Mouse (Mus musculus): ENCODE data around the gene Serpinb7. TPM values are rescaled to one million over a fixed set of nuclear protein-coding genes. Genes with fewer than 3 reads are reported as not detected.

Gene Serpinb7
- total RNA-seq (2021): under 1 TPM in 1 of 2 experiments, not detected in 1; 0.13 TPM
- long read RNA-seq, experiment 1: 0 reads
- long read RNA-seq, experiment 2: 0 reads

DNA sequence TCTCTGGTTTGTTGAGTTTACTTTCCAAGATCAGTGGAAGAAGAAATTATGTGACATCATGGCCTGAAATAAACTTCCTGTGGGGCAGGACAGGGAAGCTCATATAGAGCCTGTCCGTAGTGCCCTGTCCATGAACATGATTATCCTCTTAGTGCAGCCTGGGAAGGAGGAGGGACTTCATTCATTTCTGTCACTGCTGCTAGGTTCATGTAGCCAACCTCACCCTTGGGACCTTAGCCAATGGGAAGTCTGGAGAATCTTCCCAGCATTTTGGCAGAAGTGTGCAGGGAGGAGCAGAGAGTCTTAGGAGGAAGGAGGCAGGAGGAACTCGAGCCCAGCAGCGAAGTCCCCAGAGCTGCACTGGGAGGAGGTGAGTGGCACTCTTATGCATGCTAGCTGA is at the start of gene Serpinb7:
Serpinb7 (plus strand) TSS at position 301 of the 400 bp plus-strand sequence.
- DNase-seq: no peak
- TF ChIP-seq CTCF (IDR thresholded peaks at IDR 0.05): no peak

DNA sequence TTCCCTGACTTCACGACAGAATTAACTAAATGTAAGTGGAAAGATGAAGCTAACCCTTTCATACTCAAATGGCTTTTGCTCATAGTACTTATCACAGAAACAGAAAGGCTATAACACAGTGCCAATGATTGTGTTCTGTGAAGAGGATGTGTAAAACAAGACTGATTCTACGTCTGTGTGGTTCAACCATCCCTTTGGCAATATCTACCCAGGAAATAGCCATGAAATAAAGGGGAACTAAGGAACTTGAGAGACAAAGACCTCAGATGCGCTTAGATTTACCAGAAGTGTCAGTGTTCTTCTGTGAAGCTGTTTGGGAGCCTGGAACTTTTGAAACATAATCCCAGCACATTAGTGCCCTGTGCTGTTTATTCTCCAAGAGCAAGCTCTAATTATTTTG is 49.1 kb upstream of the Serpinb7 start:
- H3K27ac ChIP-seq: no peak overlapping the region
- no peak for TF ChIP-seq CTCF (IDR thresholded peaks at IDR 0.05)
- intact Hi-C loops (cut with DNase I): no loop called here
- H3K4me3 ChIP-seq: no peak overlapping the region
- DNase-seq: no peak

More for the DNA sequence above, at the start of gene Serpinb7:
- intact Hi-C loops (cut with DNase I): no loop called here
- Histone ChIP-seq H3K27ac (no peak within 1 kb of the TSS), H3K4me3 (no peak within 1 kb of the TSS)

- Histone ChIP-seq H3K27ac (no peak overlapping the region), H3K4me3 (no peak overlapping the region)
- intact Hi-C loops (cut with DNase I): no loop called here
- DNase-seq: no peak
- no peak for TF ChIP-seq CTCF (IDR thresholded peaks at IDR 0.05)
Measured at GRCm38 (mm10) chr1:107351115-107351514, 48.3 kb upstream of the Serpinb7 start.

DNA sequence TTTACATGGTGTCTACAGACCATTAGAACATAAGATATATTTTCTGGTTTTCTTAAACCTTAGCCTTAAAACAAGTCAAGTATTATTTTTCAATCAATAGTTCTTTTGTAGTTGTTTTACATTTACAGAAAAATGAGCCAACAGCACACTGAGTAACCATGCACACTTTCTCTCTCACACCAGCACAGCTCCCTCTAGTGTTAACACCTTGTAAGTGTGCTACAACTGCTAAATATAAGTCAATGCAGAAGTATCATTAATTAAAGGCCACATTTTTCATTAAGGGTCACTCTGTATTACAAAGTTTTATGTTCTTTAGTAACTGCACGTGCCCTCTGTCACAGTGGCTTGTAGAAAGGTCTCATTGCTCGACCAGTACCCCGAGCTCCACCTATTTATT is 46.4 kb upstream of the Serpinb7 start:
- intact Hi-C loops (cut with DNase I): no loop called here
- no peak overlapping the region for H3K27ac ChIP-seq
- no peak for DNase-seq
- TF ChIP-seq CTCF (IDR thresholded peaks at IDR 0.05): peak; percentile 32; the same call in 1 of the 2 replicates
- no peak overlapping the region for H3K4me3 ChIP-seq

DNA sequence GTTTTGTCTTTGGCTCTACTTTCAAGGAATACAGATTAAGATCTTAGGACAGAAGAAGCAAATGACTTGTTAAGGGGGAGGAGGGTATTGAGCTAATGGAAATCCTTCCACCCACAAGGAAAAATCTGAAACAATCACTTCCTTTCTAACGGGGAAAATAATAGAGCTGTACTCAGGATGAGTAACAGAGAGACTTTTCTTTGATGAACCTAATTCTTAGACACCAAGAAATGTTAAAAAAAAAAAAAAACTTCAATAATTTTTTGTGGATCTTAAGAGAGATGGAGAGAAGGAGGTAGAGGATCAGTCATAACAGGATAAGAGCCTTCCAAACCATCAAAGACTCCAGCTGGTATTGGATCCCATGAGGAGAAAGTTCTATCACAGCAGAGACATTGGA is 38.6 kb upstream of the Serpinb7 start, which contains the start of gene Serpinb11:
Serpinb11 (plus strand) TSS at position 301 of the 400 bp plus-strand sequence.
- TF ChIP-seq CTCF (IDR thresholded peaks at IDR 0.05): no peak

DNA sequence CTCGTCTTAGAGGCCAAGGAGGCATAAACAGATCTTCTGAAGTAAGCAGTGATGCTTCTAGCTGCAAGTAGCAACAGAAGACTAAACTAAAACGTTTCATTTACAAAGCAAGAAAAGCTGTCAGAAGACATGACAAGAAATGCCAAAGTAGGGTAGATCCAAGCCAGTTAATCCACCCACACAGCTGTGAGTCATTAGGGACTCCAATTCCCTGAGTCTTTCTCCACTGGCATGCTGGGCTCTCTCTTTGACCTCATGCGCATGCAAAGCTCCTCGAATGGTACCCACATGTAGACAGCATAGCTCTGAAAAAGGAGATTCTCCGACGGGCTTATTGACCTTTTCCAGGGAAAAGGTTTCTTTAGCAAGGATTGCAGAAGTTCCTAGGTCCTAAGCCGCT is 33.5 kb upstream of the Serpinb7 start:
- Histone ChIP-seq H3K4me3 (no peak overlapping the region), H3K27ac (no peak overlapping the region)
- TF ChIP-seq CTCF (IDR thresholded peaks at IDR 0.05): no peak
- intact Hi-C loops (cut with DNase I): no loop called here
- no peak for DNase-seq

More for the DNA sequence above, 38.6 kb upstream of the Serpinb7 start, which contains the start of gene Serpinb11:
- intact Hi-C loops (cut with DNase I): no loop called here
- no peak within 1 kb of the TSS for H3K4me3 ChIP-seq
- no peak within 1 kb of the TSS for H3K27ac ChIP-seq
- DNase-seq: no peak

DNA sequence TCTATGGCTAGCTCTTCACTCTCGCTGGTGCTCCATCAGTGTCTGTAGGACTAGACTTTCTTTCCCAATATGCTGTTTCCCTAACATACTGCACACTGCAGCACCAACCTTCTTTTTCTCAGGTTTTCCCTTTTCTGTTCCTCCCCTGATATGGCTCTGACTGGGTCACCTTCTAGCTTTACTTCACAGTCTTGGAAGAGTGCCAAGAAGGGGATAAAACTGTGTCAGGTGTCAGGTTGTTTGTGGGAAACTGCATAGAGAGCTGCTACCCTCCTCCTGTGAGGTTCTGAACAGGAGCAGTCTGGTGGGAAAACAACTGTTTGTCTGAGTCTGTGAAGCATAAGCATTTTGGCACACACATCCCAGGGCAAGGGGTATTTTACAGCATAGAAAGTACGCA is 30.5 kb upstream of the Serpinb7 start:
- no peak for DNase-seq
- TF ChIP-seq CTCF (IDR thresholded peaks at IDR 0.05): no peak
- intact Hi-C loops (cut with DNase I): no loop called here
- no peak overlapping the region for H3K4me3 ChIP-seq
- no peak overlapping the region for H3K27ac ChIP-seq

DNA sequence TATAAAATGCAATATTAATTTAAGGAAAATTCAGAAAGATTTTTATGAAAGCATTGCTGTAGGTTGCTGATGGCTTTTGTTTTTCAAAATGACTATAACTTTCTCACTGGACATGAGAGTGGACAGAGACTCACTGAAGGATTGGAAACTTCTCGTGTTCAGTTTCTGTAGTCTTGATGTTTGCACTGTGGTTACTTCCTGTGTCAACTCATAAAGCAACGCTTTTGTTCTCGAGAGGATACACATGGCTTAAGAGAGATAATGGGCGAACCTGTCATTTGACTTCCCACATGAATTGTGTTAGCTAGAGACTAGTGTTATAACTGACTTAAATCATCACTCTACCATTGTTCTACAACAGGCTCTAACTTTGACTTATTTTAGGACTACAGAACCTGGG is 22.5 kb upstream of the Serpinb7 start:
- Histone ChIP-seq H3K27ac (no peak overlapping the region), H3K4me3 (no peak overlapping the region)
- no peak for TF ChIP-seq CTCF (IDR thresholded peaks at IDR 0.05)
- DNase-seq: no peak
- intact Hi-C loops (cut with DNase I): no loop called here

DNA sequence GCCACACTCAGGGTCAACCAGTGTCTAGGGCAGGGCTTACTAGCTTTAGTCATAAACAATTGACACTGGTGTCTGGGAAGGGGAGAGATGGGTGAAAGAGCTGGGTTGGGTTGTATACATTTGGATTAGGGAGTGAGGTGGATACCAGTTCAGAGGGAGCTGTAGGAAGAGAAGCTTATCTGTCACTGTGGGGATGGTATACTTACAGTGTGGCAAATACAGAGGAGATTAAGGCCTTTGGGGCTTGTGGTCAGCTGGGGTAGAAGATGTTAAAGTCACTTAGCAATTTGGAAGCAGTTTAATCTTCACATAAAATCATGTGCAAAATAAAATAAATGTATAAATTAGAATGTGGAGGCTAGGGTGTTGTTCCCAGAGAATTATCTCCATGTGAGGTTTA is 21.1 kb upstream of the Serpinb7 start:
- TF ChIP-seq CTCF (IDR thresholded peaks at IDR 0.05): no peak
- Histone ChIP-seq H3K4me3 (no peak overlapping the region), H3K27ac (no peak overlapping the region)
- DNase-seq: no peak
- intact Hi-C loops (cut with DNase I): no loop called here

DNA sequence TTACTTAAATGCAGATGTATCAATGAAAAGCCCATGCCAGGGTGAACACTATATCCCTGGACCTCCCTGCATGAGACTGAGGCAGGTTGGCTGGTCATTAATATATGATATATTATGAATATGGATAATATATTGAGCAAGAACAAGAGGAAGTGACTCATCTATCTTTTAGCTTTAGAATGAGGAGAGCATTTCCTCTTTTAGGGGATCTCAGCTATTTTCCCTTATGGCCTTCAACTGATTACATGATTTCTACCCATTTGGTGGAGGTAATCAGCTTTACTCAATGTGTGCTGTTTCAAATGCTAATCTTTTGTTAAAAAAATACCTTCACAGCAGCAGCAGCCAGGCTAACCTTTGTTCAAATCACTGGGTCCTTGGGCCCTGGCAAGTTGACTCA is 18.0 kb upstream of the Serpinb7 start:
- no peak for TF ChIP-seq CTCF (IDR thresholded peaks at IDR 0.05)
- intact Hi-C loops (cut with DNase I): no loop called here

GRCm38 (mm10) chr1:107382404-107382803 is 17.1 kb upstream of the Serpinb7 start:
- DNase-seq: no peak
- intact Hi-C loops (cut with DNase I): no loop called here
- no peak for TF ChIP-seq CTCF (IDR thresholded peaks at IDR 0.05)
- H3K4me3 ChIP-seq: no peak overlapping the region
- no peak overlapping the region for H3K27ac ChIP-seq

More for the DNA sequence above, 18.0 kb upstream of the Serpinb7 start:
- H3K27ac ChIP-seq: no peak overlapping the region
- no peak overlapping the region for H3K4me3 ChIP-seq
- DNase-seq: no peak

DNA sequence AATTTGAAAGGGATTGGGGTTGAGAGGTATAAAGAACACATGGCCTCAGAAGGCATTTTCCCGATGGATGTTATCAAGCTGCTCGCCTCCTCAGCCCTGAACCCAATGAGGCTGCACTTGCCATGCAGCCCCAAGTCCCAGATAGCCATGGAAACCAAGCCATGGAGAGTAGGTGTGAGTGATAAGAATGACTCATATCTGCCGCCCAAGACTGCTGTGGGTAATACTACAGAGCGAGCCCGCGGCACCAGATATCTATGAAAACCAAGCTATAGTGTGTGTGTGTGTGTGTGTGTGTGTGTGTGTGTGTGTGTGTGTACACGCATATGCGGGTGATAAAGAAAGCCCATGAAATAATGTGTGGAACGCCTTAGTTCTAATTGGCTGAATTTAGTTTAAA is 14.9 kb upstream of the Serpinb7 start:
- DNase-seq: no peak
- no peak overlapping the region for H3K27ac ChIP-seq
- no peak for TF ChIP-seq CTCF (IDR thresholded peaks at IDR 0.05)
- H3K4me3 ChIP-seq: no peak overlapping the region
- intact Hi-C loops (cut with DNase I): no loop called here

DNA sequence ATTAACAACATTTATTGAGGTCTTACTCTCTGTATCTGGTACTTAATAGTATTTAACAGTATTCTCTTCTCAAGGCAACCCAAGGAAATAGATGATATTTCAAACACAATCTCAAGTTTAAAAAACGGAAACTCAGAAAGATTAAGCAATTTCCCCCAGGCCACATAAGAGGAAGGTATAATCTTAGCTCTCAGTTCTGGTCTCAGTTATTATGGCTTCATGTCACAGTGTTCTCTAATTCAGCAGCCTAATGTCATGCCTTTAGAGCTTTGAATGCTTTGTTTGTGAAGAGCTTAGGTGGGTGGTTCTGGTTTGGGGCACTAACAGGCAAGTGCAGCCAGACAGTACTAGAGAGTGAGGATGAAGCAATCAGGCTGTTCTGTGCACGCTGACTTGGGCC is 9.7 kb upstream of the Serpinb7 start:
- intact Hi-C loops (cut with DNase I): no loop called here
- no peak for DNase-seq
- H3K27ac ChIP-seq: no peak overlapping the region
- no peak for TF ChIP-seq CTCF (IDR thresholded peaks at IDR 0.05)
- H3K4me3 ChIP-seq: no peak overlapping the region

DNA sequence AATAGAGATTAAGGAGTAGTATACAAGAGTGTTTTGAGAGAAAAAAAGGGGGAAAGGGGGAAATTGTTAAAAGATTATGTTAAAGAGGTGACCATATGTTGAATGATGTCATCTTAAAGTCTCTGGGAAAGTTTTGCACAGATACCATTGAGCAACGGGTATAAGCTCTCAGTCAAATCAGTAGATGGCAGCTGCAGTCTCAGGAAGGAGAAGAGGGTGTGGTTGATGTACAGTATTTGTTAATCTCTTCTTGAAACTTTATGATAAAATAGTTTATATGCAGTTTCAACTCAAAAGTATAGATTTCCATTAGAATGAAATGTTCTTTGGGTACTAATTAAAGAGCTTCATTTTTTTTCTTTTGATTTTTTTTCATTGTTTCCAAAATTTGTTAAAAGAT is 2.0 kb upstream of the Serpinb7 start:
- intact Hi-C loops (cut with DNase I): no loop called here
- H3K4me3 ChIP-seq: no peak overlapping the region
- no peak for DNase-seq
- H3K27ac ChIP-seq: no peak overlapping the region
- TF ChIP-seq CTCF (IDR thresholded peaks at IDR 0.05): no peak
